Mouse (Mus musculus) C2C12 (cell line): ENCODE measurements at regions not wholly inside any gene's neighbourhood (a gene's known extent, or its start where the extent isn't known, plus 50 kb on each side); places are given as distances from the start of the nearest gene placed in this dataset.

ENCODE experiments used
- H3K27me3 ChIP-seq: one replicate; pipeline ENCODE4 v1.6.1; 2011; ENCODE audit not compliant: control insufficient read depth, insufficient read depth, insufficient read length
- H3K36me3 ChIP-seq: one replicate; pipeline ENCODE4 v1.6.1; 2011; ENCODE audit not compliant: control insufficient read depth, insufficient read depth
- H3K4me3 ChIP-seq: one replicate; pipeline ENCODE4 v1.5.1; 2011; ENCODE audit warnings: mild to moderate bottlenecking, control low read depth; ENCODE audit not compliant: poor library complexity, insufficient read depth, severe bottlenecking
- H3K79me2 ChIP-seq: one replicate; pipeline ENCODE4 v1.6.1; 2011; ENCODE audit not compliant: control insufficient read depth, insufficient read depth
- H3K79me3 ChIP-seq: one replicate; pipeline ENCODE4 v1.6.1; 2011; ENCODE audit warnings: low read depth, control low read depth
- H3ac ChIP-seq: one replicate; pipeline ENCODE3; 2011; ENCODE audit warnings: low read depth; ENCODE audit not compliant: control insufficient read depth, insufficient read length
- CEBPB ChIP-seq: IDR thresholded peaks from one replicate; pipeline ENCODE4 v1.6.1; 2011; ENCODE audit warnings: low read depth, mild to moderate bottlenecking, control low read depth, moderate library complexity
- CTCF ChIP-seq: IDR thresholded peaks from one replicate; pipeline ENCODE4 v1.5.1; 2011; ENCODE audit not compliant: control insufficient read depth, insufficient read depth, insufficient read length
- FOSL1 ChIP-seq: IDR thresholded peaks from one replicate; pipeline ENCODE4 v1.8.0; 2011; ENCODE audit warnings: mild to moderate bottlenecking, low read length; ENCODE audit not compliant: poor library complexity, insufficient read depth, severe bottlenecking
- MAX ChIP-seq: IDR thresholded peaks from one replicate; pipeline ENCODE4 v1.6.1; 2011; ENCODE audit warnings: mild to moderate bottlenecking, control low read depth
- MYOD1 ChIP-seq: IDR thresholded peaks from one replicate; pipeline ENCODE4 v1.6.1; 2011; ENCODE audit warnings: low read depth; ENCODE audit not compliant: control insufficient read depth, insufficient read length
- MYOG ChIP-seq: IDR thresholded peaks from one replicate; pipeline ENCODE4 v1.6.1; 2011; ENCODE audit not compliant: control insufficient read depth, insufficient read length; ENCODE audit errors: extremely low read depth
- USF1 ChIP-seq: IDR thresholded peaks from one replicate; pipeline ENCODE4 v1.6.1; 2011; ENCODE audit warnings: low read depth, mild to moderate bottlenecking, control low read depth, moderate library complexity

DNA sequence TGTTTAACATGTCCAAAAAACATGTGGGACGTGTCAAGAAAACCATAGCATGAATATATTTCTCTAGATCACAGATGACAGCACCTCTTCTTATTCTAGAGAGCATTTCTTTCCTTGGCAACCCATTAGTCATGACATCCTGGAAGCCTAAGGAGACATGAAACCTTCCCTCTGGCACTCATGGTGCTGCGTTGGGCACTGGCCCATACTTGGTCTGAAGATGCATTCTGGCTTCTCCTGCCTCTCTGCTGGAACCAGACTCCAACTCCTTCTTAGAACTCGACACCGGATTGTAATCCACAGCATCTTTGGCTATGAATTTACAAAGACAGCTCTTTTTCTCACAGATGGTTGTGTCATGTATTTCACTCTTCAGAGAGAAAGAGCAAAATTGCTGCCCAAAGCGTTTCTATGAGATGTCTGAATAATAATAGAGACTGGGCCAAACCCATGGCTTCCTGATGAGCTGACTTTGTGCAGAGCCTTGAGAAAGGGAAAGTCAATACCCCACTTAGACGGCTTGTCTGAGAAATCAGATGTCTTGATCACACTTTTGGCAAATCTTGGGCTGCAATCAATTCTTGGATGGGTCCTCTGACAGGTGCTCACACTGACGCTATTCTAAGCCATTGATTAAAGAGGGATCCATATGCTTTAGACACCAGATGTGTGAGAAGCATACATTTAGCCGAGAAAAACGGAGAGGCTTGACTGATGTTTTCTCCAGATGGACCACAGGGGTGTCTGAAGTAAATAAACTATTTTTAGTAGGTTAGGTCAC lies 195.4 kb downstream of the Usp46 start:
- no peaks in the 10 kb centered on the region for H3K79me3 ChIP-seq
- no peak overlapping the region for H3ac ChIP-seq

DNA sequence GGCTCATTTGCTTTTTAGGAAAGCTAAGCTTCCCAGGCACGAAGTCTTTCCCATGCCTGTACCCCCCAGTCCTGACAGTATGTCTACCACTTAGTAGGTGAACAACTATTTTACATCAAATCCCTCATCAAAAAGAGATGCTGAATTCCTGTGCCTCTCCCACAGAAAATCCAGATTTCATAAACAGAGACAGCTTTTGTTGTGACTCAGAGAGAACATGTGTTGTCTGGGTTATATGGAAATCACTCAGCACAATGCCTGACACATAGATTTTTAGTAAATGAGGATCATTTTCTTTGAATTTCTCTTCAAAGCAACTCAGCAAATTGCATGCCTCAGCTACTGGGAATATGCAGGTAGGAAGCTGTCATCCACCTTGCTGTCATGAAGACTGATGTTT lies 193.5 kb downstream of the Usp46 start:
- Histone ChIP-seq H3K36me3 (no peaks in the 10 kb centered on the region), H3K4me3 (no peak overlapping the region), H3K79me3 (no peaks in the 10 kb centered on the region), H3K79me2 (no peaks in the 10 kb centered on the region), H3ac (no peak overlapping the region), H3K27me3 (no peaks in the 10 kb centered on the region)
- TF ChIP-seq CTCF (no peak), MAX (no peak), CEBPB (no peak), USF1 (no peak), MYOD1 (no peak), FOSL1 (no peak)

More for the DNA sequence above, 195.4 kb downstream of the Usp46 start:
- Histone ChIP-seq H3K79me2 (no peaks in the 10 kb centered on the region), H3K27me3 (no peaks in the 10 kb centered on the region), H3K4me3 (no peak overlapping the region), H3K36me3 (no peaks in the 10 kb centered on the region)
- TF ChIP-seq MAX (no peak), CEBPB (no peak), USF1 (no peak), MYOD1 (no peak), MYOG (no peak), FOSL1 (no peak), CTCF (no peak)

- Histone ChIP-seq H3K27me3 (no peaks in the 10 kb centered on the region), H3K79me2 (no peaks in the 10 kb centered on the region), H3ac (no peak overlapping the region), H3K79me3 (no peaks in the 10 kb centered on the region), H3K36me3 (no peaks in the 10 kb centered on the region), H3K4me3 (no peak overlapping the region)
- TF ChIP-seq USF1 (no peak), MYOD1 (no peak), CTCF (no peak), CEBPB (no peak), MYOG (no peak), MAX (no peak), FOSL1 (no peak)
These were observed 192.4 kb downstream of the Usp46 start for GRCm38 (mm10) chr5:73875847-73876246.

GRCm38 (mm10) chr5:73880936-73881335 lies 187.3 kb downstream of the Usp46 start:
- Histone ChIP-seq H3K36me3 (no peaks in the 10 kb centered on the region), H3K4me3 (no peak overlapping the region), H3K27me3 (no peaks in the 10 kb centered on the region), H3K79me2 (no peaks in the 10 kb centered on the region), H3ac (no peak overlapping the region), H3K79me3 (no peaks in the 10 kb centered on the region)
- TF ChIP-seq FOSL1, result no peak
- no peak for TF ChIP-seq CTCF
- no peak for TF ChIP-seq USF1
- TF ChIP-seq CEBPB, result no peak
- TF ChIP-seq MAX, result no peak
- no peak for TF ChIP-seq MYOD1
- TF ChIP-seq MYOG, result no peak

DNA sequence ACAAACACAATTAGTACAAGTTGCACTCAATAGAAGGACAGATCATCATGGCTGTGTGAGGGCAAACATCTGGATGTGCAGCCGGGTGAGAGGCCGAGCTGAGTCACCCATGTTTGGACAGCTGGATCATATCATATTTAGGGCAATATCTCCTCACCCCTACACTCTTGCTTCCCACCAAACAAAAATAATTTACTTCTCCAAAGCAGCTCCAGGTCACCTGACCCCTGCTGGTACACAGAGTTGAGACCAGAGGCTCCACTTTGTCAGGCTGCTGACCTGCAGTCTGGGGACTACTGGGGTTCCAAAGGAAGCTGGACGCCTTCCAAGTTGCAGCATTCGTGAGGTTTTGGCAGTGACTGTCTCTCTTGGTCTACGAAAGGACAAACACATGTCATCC lies 186.3 kb downstream of the Usp46 start:
- Histone ChIP-seq H3K79me3 (no peaks in the 10 kb centered on the region), H3ac (no peak overlapping the region), H3K36me3 (no peaks in the 10 kb centered on the region), H3K79me2 (no peaks in the 10 kb centered on the region), H3K27me3 (no peaks in the 10 kb centered on the region), H3K4me3 (no peak overlapping the region)
- TF ChIP-seq FOSL1 (no peak), MYOG (no peak), CEBPB (no peak), MYOD1 (no peak), USF1 (no peak), MAX (no peak), CTCF (no peak)

- H3K27me3 ChIP-seq, result no peaks in the 10 kb centered on the region
- no peak overlapping the region for H3ac ChIP-seq
- H3K36me3 ChIP-seq, result no peaks in the 10 kb centered on the region
- TF ChIP-seq MYOD1, result no peak
- no peaks in the 10 kb centered on the region for H3K79me3 ChIP-seq
- no peak overlapping the region for H3K4me3 ChIP-seq
- H3K79me2 ChIP-seq, result no peaks in the 10 kb centered on the region
These were observed 183.2 kb downstream of the Usp46 start for GRCm38 (mm10) chr5:73884998-73885397.
